Mouse (Mus musculus) A20 (cell line): ENCODE results near the gene Kif1bp.
A peak's percentile ranks its signal among the peaks of the same experiment; 100 is the strongest.
"Not testable (repeated sequence)": the region's sequence is repeated elsewhere in the genome, so short reads cannot be mapped to it uniquely, and the experiment has no call there.

Source experiments
- DNase-seq: peaks from one replicate; pipeline ENCODE4 v3.0.0-alpha.2; 2011; ENCODE audit warnings: low read depth, low spot score

The Kif1bp gene

DNA sequence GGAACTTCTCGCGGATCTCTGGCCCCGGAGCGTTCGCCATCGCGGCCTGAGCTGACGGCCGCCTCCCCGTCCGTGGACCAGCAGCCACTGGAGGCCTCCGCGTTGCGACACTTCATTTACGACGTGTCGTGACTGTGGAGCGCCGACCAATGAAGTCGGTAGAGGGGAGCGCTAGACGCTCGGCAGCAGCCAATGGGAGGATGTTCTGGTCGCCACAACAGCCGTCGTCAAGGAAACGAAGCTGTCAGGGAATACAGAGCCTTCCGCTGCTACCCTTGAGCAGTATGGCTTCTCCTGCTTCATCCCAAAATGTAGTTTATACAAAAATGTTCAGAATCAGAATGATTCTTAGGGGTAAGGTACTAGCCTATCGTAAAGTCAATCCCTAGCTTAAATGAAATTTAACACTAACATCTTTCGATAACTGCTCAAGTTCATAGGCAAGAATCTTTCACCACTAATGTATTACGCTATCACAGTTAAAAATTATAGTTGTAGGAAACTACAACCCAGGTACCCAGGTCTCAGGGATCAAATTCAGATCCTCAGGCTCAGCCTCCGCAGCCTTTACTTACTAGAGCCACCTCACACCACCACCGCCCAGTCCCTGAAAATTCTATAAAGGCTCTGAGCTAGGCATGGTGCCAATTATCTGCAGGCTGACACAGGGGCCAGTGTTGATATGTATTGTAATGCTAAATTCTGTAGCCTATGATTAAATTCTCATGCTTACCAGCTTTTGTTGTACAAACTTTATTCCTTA, at the start of gene Kif1bp:
TSS of gene Kif1bp (minus strand) at position 120 of the 763 bp plus-strand sequence.
- peak; percentile 97 for DNase-seq

- DNase-seq: no peak
These were observed 25.9 kb upstream of the Kif1bp start for GRCm38 (mm10) chr10:62604161-62604560.

DNA sequence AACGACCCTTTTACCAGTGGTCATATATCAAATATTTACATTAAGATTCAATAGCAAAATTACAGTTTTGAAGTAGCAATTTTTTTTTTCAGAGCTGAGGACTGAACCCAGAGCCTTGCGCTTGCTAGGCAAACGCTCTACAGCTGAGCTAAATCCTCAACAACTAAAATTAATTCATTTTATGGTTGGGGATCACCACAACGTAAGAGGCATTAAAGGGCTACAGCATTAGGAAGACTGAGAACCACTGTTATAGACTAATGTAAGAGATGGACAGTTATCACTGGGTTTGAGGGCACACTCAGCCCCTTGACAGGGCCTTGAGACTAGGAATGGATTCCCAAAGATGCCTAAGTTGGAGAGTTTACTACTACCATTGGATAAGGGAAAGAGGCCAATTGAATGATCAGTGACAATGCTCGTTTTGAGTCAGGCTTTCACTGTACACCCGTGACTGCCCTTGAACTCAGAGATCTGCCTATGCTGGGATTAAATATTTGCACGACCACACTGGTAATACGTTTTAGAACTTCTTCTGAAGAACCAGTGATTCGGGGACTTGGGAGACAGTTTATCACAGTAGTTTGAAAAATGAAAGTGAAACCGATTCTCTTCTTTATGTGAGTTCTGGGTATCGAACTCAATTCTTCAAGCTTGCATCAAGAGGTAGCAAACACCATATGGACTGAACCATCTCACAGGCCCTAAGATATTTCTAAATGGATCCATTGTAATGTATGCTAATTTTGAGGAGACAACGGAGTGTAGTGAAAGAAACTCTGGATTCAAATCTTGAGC, 25.2 kb upstream of the Kif1bp start:
- DNase-seq: peak; percentile 49

- peak; percentile 96 for DNase-seq
These were observed 24.2 kb upstream of the Kif1bp start, which contains the start of gene Ddx21 for GRCm38 (mm10) chr10:62602177-62603040. TSS of gene Ddx21 (minus strand) at chr10:62602281.

- DNase-seq: no peak
These were observed 23.5 kb upstream of the Kif1bp start for GRCm38 (mm10) chr10:62601833-62602176.

DNA sequence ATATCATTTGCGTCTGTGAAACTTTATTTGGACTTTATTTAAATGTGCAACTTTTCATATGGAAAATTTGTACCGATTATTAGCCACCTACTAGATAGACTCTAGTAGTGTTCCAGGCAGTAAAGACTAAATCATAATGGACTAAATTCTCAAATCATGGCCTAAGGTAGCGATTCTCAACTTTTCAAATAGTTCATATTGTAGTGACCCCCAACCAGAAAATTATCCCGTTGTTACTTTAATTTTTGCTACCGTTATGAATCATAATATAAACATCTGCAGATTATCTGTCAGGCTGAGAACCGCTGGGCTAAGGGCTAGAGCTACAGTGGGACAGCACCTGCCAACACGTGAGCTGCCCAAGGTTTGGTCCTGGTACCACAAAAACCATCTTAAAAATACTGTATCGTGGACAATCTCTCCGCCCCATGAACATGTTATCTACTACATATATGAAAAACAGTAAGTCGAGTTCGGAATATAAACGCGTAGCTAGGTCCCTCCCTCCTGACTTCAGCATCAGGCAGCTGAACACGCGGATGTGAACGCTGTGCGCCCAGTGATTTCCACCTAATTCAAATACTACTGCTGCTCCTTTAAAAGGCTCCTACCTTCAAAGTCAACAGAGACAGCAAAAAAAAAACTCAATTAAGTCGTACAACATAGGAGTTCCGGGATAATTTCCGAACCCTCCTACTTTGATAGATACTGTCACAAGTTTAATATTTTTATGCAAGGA, 23.0 kb upstream of the Kif1bp start:
- peak; percentile 70 for DNase-seq

DNA sequence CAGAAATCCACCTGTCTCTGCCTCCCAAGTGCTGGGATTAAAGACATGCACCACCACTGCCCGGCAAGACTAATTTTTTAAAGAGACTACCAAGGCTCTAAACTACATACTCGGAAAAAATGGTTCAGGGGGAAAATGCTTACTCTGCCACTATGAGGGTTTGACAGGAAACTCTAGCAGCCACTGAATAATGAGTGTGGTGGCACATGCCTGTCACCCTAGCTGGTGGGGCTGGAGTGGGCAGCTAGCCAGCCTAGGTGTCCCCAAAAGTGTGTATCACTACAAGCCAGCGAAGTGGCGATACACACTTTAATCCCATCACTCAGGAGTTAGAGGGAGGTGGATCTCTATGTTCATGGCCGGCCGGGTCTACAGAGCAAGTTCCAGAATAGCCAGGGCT, 21.8 kb upstream of the Kif1bp start:
- no peak for DNase-seq

DNA sequence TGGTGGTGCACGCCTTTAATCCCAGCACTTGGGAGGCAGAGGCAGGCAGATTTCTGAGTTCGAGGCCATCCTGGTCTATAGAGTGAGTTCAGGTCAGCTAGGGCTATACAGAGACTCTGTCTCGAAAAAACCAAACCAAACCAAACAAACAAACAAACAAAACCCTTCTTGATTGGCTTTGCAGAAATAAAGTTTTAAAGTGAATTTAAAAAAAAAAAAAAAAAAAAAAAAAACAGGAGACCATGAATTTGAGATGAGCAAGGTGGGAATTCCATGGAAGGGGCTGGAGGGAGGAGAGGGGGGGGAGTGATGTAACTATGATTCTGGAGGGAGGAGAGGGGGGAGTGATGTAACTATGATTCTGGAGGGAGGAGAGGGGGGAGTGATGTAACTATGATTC, 21.1 kb upstream of the Kif1bp start:
- not testable (repeated sequence) for DNase-seq

GRCm38 (mm10) chr10:62592496-62592895, 14.2 kb upstream of the Kif1bp start:
- DNase-seq: no peak

GRCm38 (mm10) chr10:62590200-62590599, 11.9 kb upstream of the Kif1bp start:
- DNase-seq: peak; percentile 86

GRCm38 (mm10) chr10:62588616-62589015, 10.4 kb upstream of the Kif1bp start:
- DNase-seq: no peak

DNA sequence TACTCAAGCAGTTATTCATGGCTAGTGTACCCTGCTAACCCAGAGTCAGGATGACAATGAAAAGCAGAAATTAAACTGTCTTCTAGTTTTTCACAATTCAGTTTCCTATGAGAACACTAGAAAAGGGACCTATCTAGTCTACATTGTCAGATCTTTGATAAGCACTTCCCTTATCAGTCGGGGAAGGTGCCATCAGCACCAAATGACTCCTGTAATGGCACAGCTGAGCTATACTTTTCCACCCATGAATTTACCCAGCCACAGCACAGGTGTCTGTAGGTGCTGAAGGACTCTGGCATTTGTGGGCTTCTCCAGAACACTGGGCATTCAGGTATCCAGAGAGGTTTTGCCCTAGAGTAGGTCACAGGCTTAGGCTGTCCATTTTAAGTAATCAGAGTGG, 5.0 kb upstream of the Kif1bp start:
- DNase-seq: no peak

DNA sequence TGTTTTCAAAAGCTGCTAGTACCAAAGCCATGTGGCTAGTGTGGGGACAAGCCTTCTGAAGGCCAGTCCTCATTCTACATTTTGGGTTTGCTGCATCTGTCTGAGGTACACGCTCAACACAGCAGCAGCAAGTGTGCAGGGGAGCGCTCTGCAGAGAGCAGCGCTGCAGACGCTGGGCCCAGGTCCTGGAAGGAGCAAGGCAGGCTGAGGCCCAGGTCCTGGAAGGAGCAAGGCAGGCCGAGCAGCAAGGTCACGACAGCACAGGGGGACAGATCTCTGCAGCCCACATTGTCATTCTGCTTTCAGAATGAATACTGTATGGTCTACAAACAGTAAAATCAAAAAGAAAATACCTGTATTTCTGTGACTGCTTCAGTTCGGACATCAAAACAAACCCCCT, 4.4 kb upstream of the Kif1bp start:
- DNase-seq: no peak

DNA sequence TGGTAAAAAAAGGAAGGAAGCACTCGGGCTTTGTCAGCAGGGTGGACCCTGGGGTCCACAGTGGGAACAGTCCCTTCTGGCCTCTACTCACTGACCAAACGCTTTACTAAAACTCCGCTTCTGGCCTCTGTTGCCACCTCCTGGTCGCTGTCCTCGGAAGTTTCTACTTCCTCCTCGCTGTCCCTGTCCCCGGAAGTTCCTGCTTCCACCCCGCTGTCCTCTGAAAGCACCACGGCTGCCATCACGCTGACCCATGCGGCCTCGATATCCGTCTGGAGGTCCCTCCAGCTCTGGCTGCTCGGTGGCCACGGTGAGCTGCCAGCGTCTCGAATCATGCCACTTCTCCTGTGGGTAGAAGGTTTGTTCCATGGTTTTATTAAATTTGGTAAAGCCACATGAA, 4.0 kb upstream of the Kif1bp start:
- no peak for DNase-seq

DNA sequence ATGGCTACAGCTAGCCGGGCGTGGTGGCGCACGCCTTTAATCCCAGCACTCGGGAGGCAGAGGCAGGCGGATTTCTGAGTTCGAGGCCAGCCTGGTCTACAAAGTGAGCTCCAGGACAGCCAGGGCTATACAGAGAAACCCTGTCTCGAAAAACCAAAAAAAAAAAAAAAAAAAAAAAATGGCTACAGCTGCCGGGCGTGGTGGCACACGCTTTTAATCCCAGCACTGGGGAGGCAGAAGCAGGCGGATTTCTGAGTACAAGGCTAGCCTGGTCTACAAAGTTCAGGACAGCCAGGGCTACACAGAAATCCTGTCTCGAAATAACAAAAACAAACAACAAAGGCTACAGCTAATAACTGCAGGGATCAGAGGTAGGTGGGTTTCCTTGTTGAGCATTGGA, 872 bp upstream of the Kif1bp start:
- not testable (repeated sequence) for DNase-seq

- no peak for DNase-seq
These were observed 452 bp downstream of the Kif1bp start for GRCm38 (mm10) chr10:62577673-62578337.

DNA sequence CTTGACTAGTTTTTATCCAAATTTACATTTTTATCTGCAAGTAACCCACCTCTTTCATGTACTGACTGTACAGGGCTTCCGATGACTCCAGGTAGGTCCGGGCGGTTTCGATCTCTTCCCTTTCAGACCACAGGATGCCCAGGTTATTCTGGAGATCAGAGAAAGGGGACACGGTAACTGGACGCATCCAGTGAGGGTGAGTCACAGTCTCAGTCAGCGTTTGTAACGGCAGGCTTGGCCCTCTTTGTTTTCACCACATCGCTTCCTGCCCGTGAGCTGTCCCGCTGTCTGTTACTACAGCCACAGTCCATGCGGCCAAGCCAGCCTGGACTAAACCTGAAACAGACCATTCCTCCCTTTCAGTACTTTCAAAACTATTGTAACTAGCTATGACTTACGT, 3.3 kb downstream of the Kif1bp start:
- DNase-seq: no peak

GRCm38 (mm10) chr10:62570126-62570871, 8.0 kb downstream of the Kif1bp start:
- no peak for DNase-seq

DNA sequence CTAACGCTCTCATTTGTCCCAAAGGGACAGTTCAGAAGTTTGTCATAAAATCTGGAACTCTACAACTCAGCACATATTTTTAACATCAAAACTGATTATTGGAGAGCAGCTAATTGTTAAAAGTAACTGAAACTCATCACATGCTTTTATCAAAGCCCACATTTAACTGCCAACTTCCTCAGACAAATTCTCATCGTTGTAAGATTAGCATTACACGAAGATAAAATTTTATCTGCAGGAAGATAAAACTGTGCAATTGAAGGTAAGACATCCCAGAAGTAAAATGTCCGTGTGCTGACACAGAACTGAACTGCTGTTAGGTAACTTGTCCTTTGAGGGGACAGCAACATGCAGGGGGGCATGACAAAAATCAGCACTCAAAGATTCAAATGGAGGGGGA, 9.4 kb downstream of the Kif1bp start:
- DNase-seq: no peak

DNA sequence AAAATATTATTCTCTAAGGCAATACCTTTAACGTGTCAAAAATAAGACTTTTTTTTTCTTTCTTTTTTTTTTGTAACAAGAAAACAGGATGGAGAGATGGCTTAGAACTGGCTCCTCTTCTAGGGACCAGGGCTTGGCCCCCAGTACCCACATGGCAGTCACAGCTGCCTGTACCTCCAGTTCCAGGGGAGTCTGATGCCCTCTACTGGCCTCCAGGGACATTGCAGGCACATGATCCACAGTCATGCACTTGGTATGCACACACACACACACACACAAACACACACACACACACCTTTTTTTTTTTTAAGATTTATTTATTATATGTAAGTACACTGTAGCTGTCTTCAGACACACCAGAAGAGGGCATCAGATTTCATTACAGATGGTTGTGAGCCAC, 20.5 kb downstream of the Kif1bp start:
- DNase-seq: peak; percentile 64
